Mouse (Mus musculus): ENCODE results near the gene Cdkn1a.

GRCm38 (mm10) chr17:29084656-29085055 is 6.1 kb upstream of the Cdkn1a start:
- TF ChIP-seq POLR2A (IDR thresholded peaks at IDR 0.05; ENCODE audit: borderline replicate concordance, extremely low read depth, low read depth, low read length) (no peak), CTCF (IDR thresholded peaks at IDR 0.05; ENCODE audit: insufficient read depth, low read length) (no peak)
